Mouse (Mus musculus): ENCODE results near the gene Chrm3. TPM values are rescaled to one million over a fixed set of nuclear protein-coding genes. Genes with fewer than 3 reads are reported as not detected.
A peak's percentile ranks its signal among the peaks of the same experiment; 100 is the strongest.
"Not testable (repeated sequence)": the region's sequence is repeated elsewhere in the genome, so short reads cannot be mapped to it uniquely, and the experiment has no call there.

Gene Chrm3
- polyA plus RNA-seq (2016; fragmentation: Nextera tagmentation; extraction: Ambion mirVana): 0.20 and 0.24 TPM in 2 replicates

- Histone ChIP-seq H3K27me3 (replicated peaks) (peaks cover 37% of the 10 kb centered on the region), H3K4me2 (peak within 1 kb of the TSS; percentile 63), H3K4me3 (peak within 1 kb of the TSS; percentile 34), H3K9me3 (replicated peaks) (no peaks in the 10 kb centered on the region), H3K36me3 (no peaks in the 10 kb centered on the region), H3K27ac (no peak within 1 kb of the TSS), H3K4me1 (no peaks in the 10 kb centered on the region), H3K9ac (no peak within 1 kb of the TSS)
- no peak for ATAC-seq
- WGBS (ENCODE audit: insufficient replicate concordance): 4% methylated on average over 18 of the region's 18 CpGs
Observed at GRCm38 (mm10) chr13:10360777-10361176, at the start of gene Chrm3. Chrm3 (minus strand) TSS chr13:10360847.

DNA sequence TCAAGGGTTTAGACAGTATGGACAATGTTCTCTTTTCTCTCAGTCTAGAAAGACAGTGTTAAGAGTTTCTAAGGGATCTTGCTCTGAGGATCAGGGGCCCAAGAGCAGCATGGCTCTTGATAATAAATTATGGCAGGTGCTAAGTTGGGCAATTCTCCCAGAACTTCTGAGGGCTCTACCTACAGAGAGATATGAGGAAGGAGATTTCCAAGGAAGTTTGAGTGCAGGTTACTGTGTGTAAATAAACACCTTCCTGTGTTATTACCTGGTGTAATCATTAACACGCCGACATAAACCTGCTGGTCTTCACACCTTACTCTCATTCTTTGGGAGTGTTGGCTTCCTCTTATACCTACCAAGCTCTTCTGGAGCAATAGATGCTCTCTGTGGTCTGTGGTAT lies 33.7 kb upstream of the Chrm3 start:
- no peak overlapping the region for H3K4me2 ChIP-seq
- H3K27ac ChIP-seq: no peak overlapping the region
- no peak overlapping the region for H3K9ac ChIP-seq
- H3K4me3 ChIP-seq: no peak overlapping the region
- H3K36me3 ChIP-seq: no peaks in the 10 kb centered on the region
- H3K27me3 ChIP-seq (replicated peaks): no peaks in the 10 kb centered on the region
- 87% methylated on average over 2 of the region's 2 CpGs for WGBS (ENCODE audit: insufficient replicate concordance)
- no peaks in the 10 kb centered on the region for H3K4me1 ChIP-seq
- no peak for ATAC-seq
- H3K9me3 ChIP-seq (replicated peaks): no peaks in the 10 kb centered on the region

DNA sequence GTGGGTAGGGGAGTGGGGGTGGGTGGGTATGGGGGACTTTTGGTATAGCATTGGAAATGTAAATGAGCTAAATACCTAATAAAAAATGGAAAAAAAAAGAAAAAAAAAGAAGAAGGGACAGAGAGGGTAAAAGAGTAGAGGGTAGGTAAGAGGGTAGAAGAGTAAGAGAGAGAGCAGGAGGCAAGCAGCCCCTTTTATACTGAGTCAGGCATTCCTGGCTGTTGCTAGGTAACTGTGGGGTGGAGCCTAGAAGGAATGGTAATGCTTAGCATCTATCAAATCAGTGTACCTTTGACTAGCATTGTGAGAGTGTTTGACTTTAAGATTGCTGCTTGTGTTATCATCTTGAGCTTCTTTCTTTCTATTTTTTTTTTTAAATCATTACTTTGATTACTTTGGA lies 14.8 kb upstream of the Chrm3 start:
- not testable (repeated sequence) for H3K9me3 ChIP-seq (replicated peaks); H3K4me2 ChIP-seq; H3K4me3 ChIP-seq; H3K4me1 ChIP-seq; H3K9ac ChIP-seq; H3K27me3 ChIP-seq (replicated peaks); H3K27ac ChIP-seq; ATAC-seq; H3K36me3 ChIP-seq

DNA sequence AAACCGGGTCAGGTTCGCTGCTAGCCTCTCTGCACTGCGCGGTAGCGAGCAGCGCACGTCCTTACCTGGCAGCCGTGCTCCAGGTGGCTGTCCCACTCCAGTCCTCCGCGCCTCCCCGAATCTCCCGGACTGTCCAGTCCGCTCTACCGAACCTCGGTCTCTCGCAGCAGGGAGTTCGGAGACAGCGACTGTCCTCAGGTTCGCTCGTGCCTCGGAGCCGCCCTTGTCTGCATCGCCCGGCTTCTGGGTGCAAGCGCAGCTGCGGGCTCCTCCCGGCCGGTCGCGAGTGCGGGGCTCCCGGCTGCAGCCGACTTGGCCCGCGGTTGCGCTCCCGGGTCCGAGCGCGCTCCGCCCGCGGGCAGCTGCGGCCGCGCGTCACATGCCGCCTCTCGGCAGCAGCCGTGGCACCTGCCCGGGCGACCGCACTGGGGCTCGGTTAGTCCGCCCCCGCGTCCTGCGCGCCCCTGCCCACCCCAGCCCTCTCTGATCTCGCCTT lies 400 bp downstream of the Chrm3 start:
- no peaks in the 10 kb centered on the region for H3K4me1 ChIP-seq
- H3K4me2 ChIP-seq: peak overlapping the region; percentile 63
- H3K36me3 ChIP-seq: no peaks in the 10 kb centered on the region
- ATAC-seq: no peak
- H3K9ac ChIP-seq: no peak overlapping the region
- peaks cover 37% of the 10 kb centered on the region for H3K27me3 ChIP-seq (replicated peaks)
- no peaks in the 10 kb centered on the region for H3K9me3 ChIP-seq (replicated peaks)
- WGBS (ENCODE audit: insufficient replicate concordance): 1% methylated on average over 55 of the region's 60 CpGs
- H3K27ac ChIP-seq: no peak overlapping the region
- peak overlapping the region; percentile 34 for H3K4me3 ChIP-seq

- ATAC-seq: no peak
Observed at GRCm38 (mm10) chr13:10359516-10360198, 990 bp downstream of the Chrm3 start.

GRCm38 (mm10) chr13:10355796-10356195 lies 4.9 kb downstream of the Chrm3 start:
- Histone ChIP-seq H3K9me3 (replicated peaks) (no peaks in the 10 kb centered on the region), H3K4me2 (no peak overlapping the region), H3K9ac (no peak overlapping the region), H3K27ac (no peak overlapping the region), H3K4me1 (no peaks in the 10 kb centered on the region), H3K4me3 (no peak overlapping the region), H3K36me3 (no peaks in the 10 kb centered on the region), H3K27me3 (replicated peaks) (peaks cover 25% of the 10 kb centered on the region)
- 73% methylated on average over 5 of the region's 5 CpGs for WGBS (ENCODE audit: insufficient replicate concordance)
- ATAC-seq: no peak

More at GRCm38 (mm10) chr13:10359516-10360198, 990 bp downstream of the Chrm3 start:
- no peak overlapping the region for H3K27ac ChIP-seq
- WGBS (ENCODE audit: insufficient replicate concordance): 4% methylated on average over 26 of the region's 26 CpGs
- H3K36me3 ChIP-seq: no peaks in the 10 kb centered on the region
- peak overlapping the region; percentile 34 for H3K4me3 ChIP-seq
- no peaks in the 10 kb centered on the region for H3K9me3 ChIP-seq (replicated peaks)
- peak overlapping the region; percentile 63 for H3K4me2 ChIP-seq
- H3K9ac ChIP-seq: no peak overlapping the region
- H3K27me3 ChIP-seq (replicated peaks): peaks cover 37% of the 10 kb centered on the region
- H3K4me1 ChIP-seq: no peaks in the 10 kb centered on the region

- no peaks in the 10 kb centered on the region for H3K9me3 ChIP-seq (replicated peaks)
- no peaks in the 10 kb centered on the region for H3K4me1 ChIP-seq
- WGBS (ENCODE audit: insufficient replicate concordance): 40% methylated on average over 2 of the region's 2 CpGs
Observed at GRCm38 (mm10) chr13:10354885-10355575, 5.6 kb downstream of the Chrm3 start.

DNA sequence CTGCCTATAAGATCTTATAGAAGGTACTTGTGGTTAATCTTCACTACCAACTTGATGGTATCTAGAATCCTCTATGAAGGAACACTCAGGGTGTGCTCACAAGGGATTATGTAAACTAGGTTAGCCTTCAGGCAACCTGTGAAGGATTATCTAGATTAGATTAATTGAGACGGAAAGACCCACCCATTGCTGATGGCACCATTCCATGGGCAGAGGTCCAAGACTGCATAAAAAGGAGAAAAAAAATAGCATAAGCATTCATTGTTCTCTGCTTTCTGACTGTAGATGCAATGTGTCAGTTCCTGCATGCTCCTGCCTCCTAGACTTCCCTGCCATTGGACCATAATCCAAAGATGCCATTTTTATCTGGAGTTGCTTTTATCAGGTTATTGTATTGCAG lies 8.5 kb downstream of the Chrm3 start:
- Histone ChIP-seq H3K4me2 (no peak overlapping the region), H3K27ac (no peak overlapping the region), H3K4me3 (no peak overlapping the region), H3K9ac (no peak overlapping the region), H3K4me1 (no peaks in the 10 kb centered on the region), H3K27me3 (replicated peaks) (no peaks in the 10 kb centered on the region), H3K36me3 (no peaks in the 10 kb centered on the region), H3K9me3 (replicated peaks) (no peaks in the 10 kb centered on the region)
- no peak for ATAC-seq
- 71% methylated on average over 1 of the region's 1 CpGs for WGBS (ENCODE audit: insufficient replicate concordance)

More at GRCm38 (mm10) chr13:10354885-10355575, 5.6 kb downstream of the Chrm3 start:
- no peak overlapping the region for H3K4me2 ChIP-seq
- H3K4me3 ChIP-seq: no peak overlapping the region
- H3K27me3 ChIP-seq (replicated peaks): peaks cover 17% of the 10 kb centered on the region
- H3K9ac ChIP-seq: no peak overlapping the region
- H3K27ac ChIP-seq: no peak overlapping the region
- no peaks in the 10 kb centered on the region for H3K36me3 ChIP-seq
- ATAC-seq: no peak

DNA sequence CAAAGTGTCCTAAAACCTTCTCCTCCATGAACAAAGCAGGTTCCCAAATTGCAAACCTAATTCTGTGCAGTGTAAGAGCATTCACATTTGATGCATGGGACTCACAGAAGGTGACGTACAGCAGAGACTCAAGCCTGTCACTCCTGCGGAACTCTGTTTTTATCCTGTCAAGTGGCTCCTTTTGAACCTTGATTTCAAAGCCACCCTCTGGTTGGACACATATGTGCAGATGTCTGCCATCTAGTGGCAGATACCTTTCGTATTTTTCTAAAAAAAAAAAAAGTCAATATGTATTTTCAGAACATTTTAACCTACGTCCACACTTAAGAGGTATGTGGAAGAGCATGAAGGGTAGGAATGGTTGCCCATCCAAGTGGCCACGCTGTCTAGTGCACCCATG lies 16.3 kb downstream of the Chrm3 start:
- no peaks in the 10 kb centered on the region for H3K4me1 ChIP-seq
- 47% methylated on average over 5 of the region's 5 CpGs for WGBS (ENCODE audit: insufficient replicate concordance)
- H3K4me2 ChIP-seq: no peak overlapping the region
- no peak overlapping the region for H3K4me3 ChIP-seq
- H3K36me3 ChIP-seq: no peaks in the 10 kb centered on the region
- no peaks in the 10 kb centered on the region for H3K9me3 ChIP-seq (replicated peaks)
- no peaks in the 10 kb centered on the region for H3K27me3 ChIP-seq (replicated peaks)
- H3K9ac ChIP-seq: no peak overlapping the region
- H3K27ac ChIP-seq: no peak overlapping the region
- ATAC-seq: no peak

GRCm38 (mm10) chr13:10335558-10335957 lies 25.1 kb downstream of the Chrm3 start:
- Histone ChIP-seq H3K4me2 (no peak overlapping the region), H3K27ac (no peak overlapping the region), H3K27me3 (replicated peaks) (no peaks in the 10 kb centered on the region), H3K4me1 (no peaks in the 10 kb centered on the region), H3K36me3 (no peaks in the 10 kb centered on the region), H3K9ac (no peak overlapping the region), H3K9me3 (replicated peaks) (no peaks in the 10 kb centered on the region), H3K4me3 (no peak overlapping the region)
- ATAC-seq: no peak

- H3K27me3 ChIP-seq (replicated peaks): no peaks in the 10 kb centered on the region
- no peaks in the 10 kb centered on the region for H3K9me3 ChIP-seq (replicated peaks)
- no peaks in the 10 kb centered on the region for H3K36me3 ChIP-seq
- no peaks in the 10 kb centered on the region for H3K4me1 ChIP-seq
- H3K27ac ChIP-seq: no peak overlapping the region
- WGBS (ENCODE audit: insufficient replicate concordance): 69% methylated on average over 4 of the region's 4 CpGs
- H3K9ac ChIP-seq: no peak overlapping the region
- H3K4me2 ChIP-seq: no peak overlapping the region
- H3K4me3 ChIP-seq: no peak overlapping the region
- no peak for ATAC-seq
Observed at GRCm38 (mm10) chr13:10332762-10333161, 27.9 kb downstream of the Chrm3 start.

DNA sequence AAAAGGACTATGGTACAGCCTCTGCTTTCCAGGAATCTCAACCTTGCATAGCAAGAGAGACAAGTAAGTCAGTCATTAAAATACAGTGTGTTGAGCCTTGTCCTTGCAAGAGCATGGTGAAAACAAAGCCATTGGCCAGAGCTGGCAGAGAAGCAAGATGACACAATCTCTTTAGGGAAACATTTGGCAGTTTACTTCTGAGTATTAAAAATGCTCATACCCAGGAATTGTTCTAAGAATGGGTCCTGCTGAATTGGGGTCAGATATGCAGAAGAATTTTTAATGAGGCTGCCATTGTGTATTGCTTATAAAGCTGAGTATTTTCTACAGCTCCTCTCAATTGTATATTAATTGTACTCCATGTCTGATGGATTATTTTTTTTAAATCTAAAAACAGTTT lies 50.8 kb downstream of the Chrm3 start:
- ATAC-seq: no peak
- no peaks in the 10 kb centered on the region for H3K9me3 ChIP-seq (replicated peaks)
- H3K27me3 ChIP-seq (replicated peaks): no peaks in the 10 kb centered on the region
- H3K9ac ChIP-seq: no peak overlapping the region
- H3K4me3 ChIP-seq: no peak overlapping the region
- no peaks in the 10 kb centered on the region for H3K36me3 ChIP-seq
- H3K4me2 ChIP-seq: no peak overlapping the region
- H3K27ac ChIP-seq: no peak overlapping the region
- H3K4me1 ChIP-seq: no peaks in the 10 kb centered on the region

Data from liver, embryonic 12.5 days (tissue).